Mouse (Mus musculus) common myeloid progenitor, adult 5-6 weeks (primary cell): ENCODE measurements around the gene Gm21317. TPM values are rescaled to one million over a fixed set of nuclear protein-coding genes. Genes with fewer than 3 reads are reported as not detected.
"Not testable (repeated sequence)": the region's sequence is repeated elsewhere in the genome, so short reads cannot be mapped to it uniquely, and the experiment has no call there.

ENCODE experiments used
- ATAC-seq: replicated peaks from 2 replicates; pipeline ENCODE4 v1.8.0; 2016; ENCODE audit warnings: low read depth, mild to moderate bottlenecking, moderate TSS enrichment, inconsistent platforms; ENCODE audit not compliant: poor library complexity, severe bottlenecking
- total RNA-seq: library from RNA; stranded (forward); fragments of 200-1000, 187-1606 nt; gene quantifications from 2 replicates; pipeline ENCODE4 v1.2.3, GENCODE M21; 2017

Gene Gm21317
- not detected in 2 replicates for total RNA-seq

GRCm38 (mm10) chrY:82224927-82225326 lies at the start of gene Gm21317:
Gene Gm21317, plus strand, starts transcription at chrY:82225227.
- ATAC-seq, result not testable (repeated sequence)
